Mouse (Mus musculus): ENCODE measurements at regions not wholly inside any gene's neighbourhood (a gene's known extent, or its start where the extent isn't known, plus 50 kb on each side); places are given as distances from the start of the nearest gene placed in this dataset.

- Histone ChIP-seq H3K9ac (ENCODE audit: control insufficient read depth, low read depth, low read length, poor library complexity, severe bottlenecking) (no peak overlapping the region), H3K9me3 (replicated peaks; ENCODE audit: insufficient read depth, low read length) (no peaks in the 10 kb centered on the region), H3K4me3 (ENCODE audit: control insufficient read depth in 1 of 2, insufficient read depth in 1 of 2, low read depth in 2 of 2, low read length in 2 of 2) (no peak overlapping the region), H3K27me3 (ENCODE audit: control insufficient read depth in 1 of 2, insufficient read depth in 2 of 2, low read length in 2 of 2) (no peaks in the 10 kb centered on the region), H3K36me3 (ENCODE audit: control insufficient read depth in 1 of 2, insufficient read depth in 2 of 2, low read length in 2 of 2) (no peaks in the 10 kb centered on the region), H3K4me1 (ENCODE audit: control insufficient read depth in 1 of 2, insufficient read depth in 2 of 2, low read length in 2 of 2) (no peaks in the 10 kb centered on the region), H3K79me2 (ENCODE audit: control insufficient read depth, insufficient read depth, low read length, poor library complexity) (no peaks in the 10 kb centered on the region), H3K27ac (ENCODE audit: control insufficient read depth, low read depth, low read length) (no peak overlapping the region)
- no peak for TF ChIP-seq MYC (IDR thresholded peaks at IDR 0.05; ENCODE audit: low read depth, low read length)
- no peak for TF ChIP-seq CTCF (IDR thresholded peaks at IDR 0.05 in 2 of 3, conservative IDR thresholded peaks at IDR 0.05 in 1 of 3; ENCODE audit: control insufficient read depth in 1 of 3, insufficient read depth in 1 of 3, low read depth in 2 of 3, low read length in 3 of 3, poor library complexity in 1 of 3, severe bottlenecking in 1 of 3)
- no peak for TF ChIP-seq ZKSCAN1 (IDR thresholded peaks at IDR 0.05; ENCODE audit: low read depth, low read length)
- TF ChIP-seq USF1 (IDR thresholded peaks at IDR 0.05; ENCODE audit: low read depth, low read length), result no peak
- TF ChIP-seq POLR2AphosphoS5 (IDR thresholded peaks at IDR 0.05; ENCODE audit: borderline replicate concordance, low read depth, low read length), result no peak
- no peak for TF ChIP-seq NELFE (IDR thresholded peaks at IDR 0.05; ENCODE audit: low read depth, low read length)
- TF ChIP-seq MAZ (IDR thresholded peaks at IDR 0.05; ENCODE audit: low read depth, low read length), result no peak
- no peak for TF ChIP-seq ZMIZ1 (IDR thresholded peaks at IDR 0.05; ENCODE audit: low read depth, low read length)
- TF ChIP-seq ZNF384 (IDR thresholded peaks at IDR 0.05; ENCODE audit: low read depth, low read length), result no peak
- no peak for DNase-seq (ENCODE audit: low read depth, low spot score)
Observed at GRCm38 (mm10) chr8:76343072-76343471, 556.2 kb upstream of the Nr3c2 start.

- Histone ChIP-seq H3K9ac (ENCODE audit: control insufficient read depth, low read depth, low read length, poor library complexity, severe bottlenecking) (no peak overlapping the region), H3K27me3 (ENCODE audit: control insufficient read depth in 1 of 2, insufficient read depth in 2 of 2, low read length in 2 of 2) (no peaks in the 10 kb centered on the region), H3K9me3 (replicated peaks; ENCODE audit: insufficient read depth, low read length) (no peaks in the 10 kb centered on the region), H3K27ac (ENCODE audit: control insufficient read depth, low read depth, low read length) (no peak overlapping the region), H3K36me3 (ENCODE audit: control insufficient read depth in 1 of 2, insufficient read depth in 2 of 2, low read length in 2 of 2) (no peaks in the 10 kb centered on the region), H3K4me3 (ENCODE audit: control insufficient read depth in 1 of 2, insufficient read depth in 1 of 2, low read depth in 2 of 2, low read length in 2 of 2) (no peak overlapping the region), H3K4me1 (ENCODE audit: control insufficient read depth in 1 of 2, insufficient read depth in 2 of 2, low read length in 2 of 2) (no peaks in the 10 kb centered on the region), H3K79me2 (ENCODE audit: control insufficient read depth, insufficient read depth, low read length, poor library complexity) (no peaks in the 10 kb centered on the region)
- no peak for DNase-seq (ENCODE audit: low read depth, low spot score)
- TF ChIP-seq BHLHE40 (IDR thresholded peaks at IDR 0.05; ENCODE audit: borderline replicate concordance, low read depth, low read length) (no peak), CTCF (IDR thresholded peaks at IDR 0.05 in 2 of 3, conservative IDR thresholded peaks at IDR 0.05 in 1 of 3; ENCODE audit: control insufficient read depth in 1 of 3, insufficient read depth in 1 of 3, low read depth in 2 of 3, low read length in 3 of 3, poor library complexity in 1 of 3, severe bottlenecking in 1 of 3) (no peak), RCOR1 (IDR thresholded peaks at IDR 0.05; ENCODE audit: low read depth, low read length) (no peak), MAFK (IDR thresholded peaks at IDR 0.05; ENCODE audit: borderline replicate concordance, low read depth, low read length) (no peak), SIN3A (IDR thresholded peaks at IDR 0.05; ENCODE audit: low read length) (no peak), ETS1 (IDR thresholded peaks at IDR 0.05; ENCODE audit: low read depth, low read length) (no peak), TCF12 (IDR thresholded peaks at IDR 0.05; ENCODE audit: low read depth, low read length) (no peak), POLR2AphosphoS5 (IDR thresholded peaks at IDR 0.05; ENCODE audit: borderline replicate concordance, low read depth, low read length) (no peak), JUND (IDR thresholded peaks at IDR 0.05; ENCODE audit: low read depth, low read length) (no peak), MXI1 (IDR thresholded peaks at IDR 0.05; ENCODE audit: low read depth, low read length) (no peak), TAL1 (IDR thresholded peaks at IDR 0.05; ENCODE audit: low read length) (no peak), MYC (IDR thresholded peaks at IDR 0.05; ENCODE audit: low read depth, low read length) (no peak), CHD1 (IDR thresholded peaks at IDR 0.05; ENCODE audit: low read depth, low read length) (no peak), EP300 (IDR thresholded peaks at IDR 0.05; ENCODE audit: low read depth in 1 of 2, low read length in 2 of 2) (no peak), UBTF (IDR thresholded peaks at IDR 0.05; ENCODE audit: borderline replicate concordance, insufficient read depth, low read depth, low read length) (no peak), RAD21 (IDR thresholded peaks at IDR 0.05; ENCODE audit: low read depth, low read length) (no peak), KAT2A (conservative IDR thresholded peaks at IDR 0.05; ENCODE audit: low read depth, low read length) (no peak), E2F4 (IDR thresholded peaks at IDR 0.05; ENCODE audit: borderline replicate concordance, low read depth, low read length) (no peak), ZMIZ1 (IDR thresholded peaks at IDR 0.05; ENCODE audit: low read depth, low read length) (no peak)
Observed at GRCm38 (mm10) chr8:76346150-76346549, 553.1 kb upstream of the Nr3c2 start.

All from MEL (cell line).